Mouse (Mus musculus) liver, postnatal 0 days (tissue): ENCODE data around the gene Tchhl1.

Experiments
- CTCF ChIP-seq: sonication (generic); IDR thresholded peaks from 2 replicates; pipeline ENCODE4 v1.5.1; 2016; ENCODE audit warnings: antibody characterized with exemption, low read depth
- EP300 ChIP-seq: IDR thresholded peaks from 2 replicates; pipeline ENCODE4 v1.6.1; 2016; ENCODE audit warnings: antibody characterized with exemption, low read depth, mild to moderate bottlenecking

- TF ChIP-seq CTCF: peak; percentile 14; the same call in 1 of the 2 replicates
- TF ChIP-seq EP300: no peak
Measured at GRCm38 (mm10) chr3:93446128-93446755, 22.3 kb upstream of the Tchhl1 start.
